Mouse (Mus musculus): ENCODE results near the gene Btrc. TPM values are rescaled to one million over a fixed set of nuclear protein-coding genes. Genes with fewer than 3 reads are reported as not detected.

Gene Btrc
- polyA plus RNA-seq, 1 experiment from 2014 or later, result 34.2 TPM

- ATAC-seq (ENCODE audit: extremely low read depth, insufficient number of reproducible peaks, low FRiP score, low TSS enrichment), result no peak
- 52% methylated on average over 6 of the region's 6 CpGs for WGBS
- H3K9ac ChIP-seq, result no peak overlapping the region
- peaks cover 48% of the 10 kb centered on the region for H3K36me3 ChIP-seq
- H3K27ac ChIP-seq (replicated peaks), result no peak overlapping the region
- H3K4me2 ChIP-seq, result no peak overlapping the region
- no peaks in the 10 kb centered on the region for H3K4me1 ChIP-seq
- no peak overlapping the region for H3K4me3 ChIP-seq
- peaks cover 12% of the 10 kb centered on the region for H3K27me3 ChIP-seq (replicated peaks)
- no peaks in the 10 kb centered on the region for H3K9me3 ChIP-seq
Observed at GRCm38 (mm10) chr19:45552187-45552586, 188.7 kb downstream of the Btrc start.

- Histone ChIP-seq H3K4me2 (no peak overlapping the region), H3K9me3 (no peaks in the 10 kb centered on the region), H3K4me3 (no peak overlapping the region), H3K4me1 (no peaks in the 10 kb centered on the region), H3K36me3 (peaks cover 59% of the 10 kb centered on the region), H3K27me3 (replicated peaks) (peaks cover 5% of the 10 kb centered on the region), H3K9ac (no peak overlapping the region), H3K27ac (replicated peaks) (no peak overlapping the region)
- WGBS, result 89% methylated on average over 11 of the region's 11 CpGs
- ATAC-seq (ENCODE audit: extremely low read depth, insufficient number of reproducible peaks, low FRiP score, low TSS enrichment), result no peak
Observed at GRCm38 (mm10) chr19:45554136-45554535, 190.6 kb downstream of the Btrc start.

GRCm38 (mm10) chr19:45560153-45560890, 196.8 kb downstream of the Btrc start, which contains the start of the genes Poll and Gm17018:
Gene Poll, minus strand, starts transcription at chr19:45560531.
Gene Gm17018, plus strand, starts transcription at chr19:45560615.
- ATAC-seq (ENCODE audit: extremely low read depth, insufficient number of reproducible peaks, low FRiP score, low TSS enrichment), result peak; percentile 67
- Histone ChIP-seq H3K4me1 (peaks cover 14% of the 10 kb centered on the region), H3K4me3 (peak within 1 kb of the TSS; percentile 88), H3K4me2 (peak within 1 kb of the TSS; percentile 97), H3K9me3 (no peaks in the 10 kb centered on the region), H3K36me3 (peaks cover 26% of the 10 kb centered on the region), H3K27ac (replicated peaks) (peak within 1 kb of the TSS; percentile 73), H3K27me3 (replicated peaks) (no peaks in the 10 kb centered on the region), H3K9ac (peak within 1 kb of the TSS; percentile 94)
- under 1% methylated on average over 35 of the region's 35 CpGs for WGBS

GRCm38 (mm10) chr19:45565925-45566715, 202.6 kb downstream of the Btrc start:
- Histone ChIP-seq H3K36me3 (no peaks in the 10 kb centered on the region), H3K4me3 (no peak overlapping the region), H3K4me1 (peaks cover 17% of the 10 kb centered on the region), H3K4me2 (no peak overlapping the region), H3K27me3 (replicated peaks) (no peaks in the 10 kb centered on the region), H3K9ac (no peak overlapping the region), H3K27ac (replicated peaks) (no peak overlapping the region), H3K9me3 (no peaks in the 10 kb centered on the region)
- ATAC-seq (ENCODE audit: extremely low read depth, insufficient number of reproducible peaks, low FRiP score, low TSS enrichment), result no peak
- 59% methylated on average over 15 of the region's 15 CpGs for WGBS

- Histone ChIP-seq H3K27me3 (replicated peaks) (no peaks in the 10 kb centered on the region), H3K4me2 (no peak overlapping the region), H3K36me3 (peaks cover 10% of the 10 kb centered on the region; the same call in 1 of the 2 replicates), H3K27ac (replicated peaks) (no peak overlapping the region), H3K9ac (no peak overlapping the region), H3K9me3 (no peaks in the 10 kb centered on the region), H3K4me1 (peaks cover 13% of the 10 kb centered on the region), H3K4me3 (no peak overlapping the region)
- no peak for ATAC-seq (ENCODE audit: extremely low read depth, insufficient number of reproducible peaks, low FRiP score, low TSS enrichment)
- 50% methylated on average over 14 of the region's 14 CpGs for WGBS
Observed at GRCm38 (mm10) chr19:45567367-45567766, 203.8 kb downstream of the Btrc start.

- 71% methylated on average over 6 of the region's 6 CpGs for WGBS
Observed at GRCm38 (mm10) chr19:45573033-45573432, 209.5 kb downstream of the Btrc start.

GRCm38 (mm10) chr19:45573861-45574267, 210.3 kb downstream of the Btrc start:
- 12% methylated on average over 6 of the region's 6 CpGs for WGBS
- Histone ChIP-seq H3K9me3 (no peaks in the 10 kb centered on the region), H3K27me3 (replicated peaks) (no peaks in the 10 kb centered on the region), H3K4me2 (no peak overlapping the region), H3K36me3 (peaks cover 41% of the 10 kb centered on the region), H3K4me3 (no peak overlapping the region), H3K27ac (replicated peaks) (no peak overlapping the region), H3K4me1 (peaks cover 44% of the 10 kb centered on the region), H3K9ac (no peak overlapping the region)
- no peak for ATAC-seq (ENCODE audit: extremely low read depth, insufficient number of reproducible peaks, low FRiP score, low TSS enrichment)

More at GRCm38 (mm10) chr19:45573033-45573432, 209.5 kb downstream of the Btrc start:
- peaks cover 33% of the 10 kb centered on the region for H3K36me3 ChIP-seq
- H3K27ac ChIP-seq (replicated peaks), result no peak overlapping the region
- no peak overlapping the region for H3K4me3 ChIP-seq
- peaks cover 44% of the 10 kb centered on the region for H3K4me1 ChIP-seq
- no peak for ATAC-seq (ENCODE audit: extremely low read depth, insufficient number of reproducible peaks, low FRiP score, low TSS enrichment)
- no peak overlapping the region for H3K4me2 ChIP-seq
- H3K27me3 ChIP-seq (replicated peaks), result no peaks in the 10 kb centered on the region
- H3K9me3 ChIP-seq, result no peaks in the 10 kb centered on the region
- H3K9ac ChIP-seq, result no peak overlapping the region

- Histone ChIP-seq H3K27ac (replicated peaks) (no peak overlapping the region; the same call in 1 of the 2 replicates), H3K36me3 (peaks cover 47% of the 10 kb centered on the region), H3K4me3 (no peak overlapping the region), H3K4me2 (no peak overlapping the region), H3K27me3 (replicated peaks) (no peaks in the 10 kb centered on the region), H3K9me3 (no peaks in the 10 kb centered on the region), H3K4me1 (peaks cover 49% of the 10 kb centered on the region), H3K9ac (no peak overlapping the region)
- WGBS, result 44% methylated on average over 7 of the region's 7 CpGs
- ATAC-seq (ENCODE audit: extremely low read depth, insufficient number of reproducible peaks, low FRiP score, low TSS enrichment), result no peak
Observed at GRCm38 (mm10) chr19:45574339-45574898, 210.9 kb downstream of the Btrc start.

GRCm38 (mm10) chr19:45574941-45575631, 211.6 kb downstream of the Btrc start:
- peaks cover 50% of the 10 kb centered on the region for H3K36me3 ChIP-seq
- no peaks in the 10 kb centered on the region for H3K27me3 ChIP-seq (replicated peaks)
- WGBS, result 33% methylated on average over 19 of the region's 19 CpGs
- 0 out of 2 replicates have a peak overlapping the region, but pooled peaks have one; percentile 20 for H3K27ac ChIP-seq (replicated peaks)
- H3K4me1 ChIP-seq, result peaks cover 56% of the 10 kb centered on the region
- peak overlapping the region; percentile 25 for H3K4me2 ChIP-seq
- no peak overlapping the region for H3K4me3 ChIP-seq
- H3K9ac ChIP-seq, result peak overlapping the region; percentile 65; the same call in 1 of the 2 replicates
- no peak for ATAC-seq (ENCODE audit: extremely low read depth, insufficient number of reproducible peaks, low FRiP score, low TSS enrichment)
- no peaks in the 10 kb centered on the region for H3K9me3 ChIP-seq

GRCm38 (mm10) chr19:45575632-45576001, 212.1 kb downstream of the Btrc start:
- Histone ChIP-seq H3K36me3 (peaks cover 50% of the 10 kb centered on the region), H3K27ac (replicated peaks) (peak overlapping the region; percentile 20; the same call in 1 of the 2 replicates), H3K4me3 (no peak overlapping the region), H3K4me2 (peak overlapping the region; percentile 25), H3K27me3 (replicated peaks) (no peaks in the 10 kb centered on the region), H3K9me3 (no peaks in the 10 kb centered on the region), H3K4me1 (peaks cover 61% of the 10 kb centered on the region), H3K9ac (peak overlapping the region; percentile 65; the same call in 1 of the 2 replicates)
- WGBS, result 12% methylated on average over 8 of the region's 8 CpGs
- ATAC-seq (ENCODE audit: extremely low read depth, insufficient number of reproducible peaks, low FRiP score, low TSS enrichment), result no peak
